Mouse (Mus musculus) lung, postnatal 0 days (tissue): ENCODE results near the gene Vmn1r85.

Source experiments
- CTCF ChIP-seq: IDR thresholded peaks from 2 replicates; pipeline ENCODE4 v1.5.1; 2016; ENCODE audit warnings: antibody characterized with exemption, mild to moderate bottlenecking
- EP300 ChIP-seq: IDR thresholded peaks from 2 replicates; pipeline ENCODE4 v1.6.1; 2016; ENCODE audit warnings: antibody characterized with exemption, mild to moderate bottlenecking, control low read depth

DNA sequence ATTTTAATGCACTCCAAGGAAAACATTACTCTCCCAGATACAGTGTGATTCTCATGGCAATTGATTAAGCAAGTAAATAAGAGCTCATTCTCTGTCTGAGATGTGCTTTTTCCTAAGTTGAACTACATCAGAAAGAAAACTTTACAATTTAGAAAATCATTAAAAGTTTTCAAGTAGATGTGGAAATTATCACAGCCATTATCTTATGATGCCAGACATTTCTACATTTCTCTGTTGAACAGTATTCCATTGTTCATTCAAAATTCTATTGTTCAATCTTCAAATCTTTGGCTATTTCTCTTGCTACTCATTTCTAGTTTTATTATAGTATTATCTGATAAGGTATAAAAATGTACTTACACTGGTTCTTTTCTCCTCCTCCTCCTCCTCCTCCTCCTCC lies 24.8 kb upstream of the Vmn1r85 start, which contains the start of gene Vmn1r86:
- TF ChIP-seq CTCF (no peak), EP300 (no peak)
